ENCODE assay signal across 8 mouse cellular contexts in the genomic region with DNA sequence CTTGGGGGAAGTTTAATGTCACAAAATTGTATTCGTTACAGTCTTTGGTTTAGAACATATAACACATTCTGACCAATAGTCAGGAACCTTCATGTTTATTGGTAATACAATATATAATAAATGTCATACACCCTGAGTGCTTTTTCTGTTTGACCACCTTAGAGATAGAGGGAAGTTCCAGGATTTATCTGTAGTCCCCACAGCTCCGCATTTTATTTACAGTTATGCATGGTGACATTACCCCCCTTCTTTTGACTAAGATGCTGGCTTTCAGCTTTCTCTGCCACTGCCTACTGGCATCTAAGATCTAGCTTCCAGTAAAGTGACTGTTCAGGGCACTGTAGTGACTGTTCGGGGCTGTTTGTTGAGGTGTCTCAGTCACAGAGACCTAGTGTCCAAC. TPM values are rescaled to one million over a fixed set of nuclear protein-coding genes. Genes with fewer than 3 reads are reported as not detected.
DNase-seq lines count a peak whose midpoint lies in the region; ATAC-seq and TF ChIP-seq lines count a peak whose summit lies in the region.
"Had no signal": no experiment of that assay in that cellular context is flagged by ENCODE, and none has a peak within 500 bp of the region (broad histone marks: within the 10 kb centered on the region; RNA-seq: fewer than 3 reads in every experiment).

No protein-coding gene starts in this region.

- peak overlapping the region; percentile 62; the same call in 1 of the 2 replicates for H3K4me3 ChIP-seq in lung, embryonic 16.5 days (ENCODE audit: low read length)
- no peak overlapping the region; the same call in 1 of the 2 replicates for H3K4me3 ChIP-seq in forebrain, embryonic 16.5 days (replicated peaks; ENCODE audit: low read length)
- H3K4me3 ChIP-seq in liver, embryonic 14.5 days (ENCODE audit: insufficient read depth in 1 of 2, low read depth in 2 of 2, low read length in 2 of 2), result peak overlapping the region in 1 of 2 experiments; percentile 82; a peak in 2 of 4 replicates
- H3K4me3 ChIP-seq in stomach, postnatal 0 days (ENCODE audit: low read depth, low read length), result peak overlapping the region; percentile 67; the same call in 1 of the 2 replicates
- no peak overlapping the region for H3K4me3 ChIP-seq in thymus, adult 2 months (ENCODE audit: control insufficient read depth, insufficient read depth, low read length)

- no peak overlapping the region for H3K27ac ChIP-seq in lung, embryonic 16.5 days (ENCODE audit: low read length)
- H3K27ac ChIP-seq in forebrain, embryonic 16.5 days (ENCODE audit: low read length), result no peak overlapping the region
- H3K27ac ChIP-seq in liver, embryonic 14.5 days, result no peak overlapping the region
- H3K27ac ChIP-seq in stomach, postnatal 0 days (replicated peaks), result no peak overlapping the region
- no peak overlapping the region for H3K27ac ChIP-seq in thymus, adult 2 months (ENCODE audit: control insufficient read depth, insufficient read depth, low read length)

- TF ChIP-seq POLR2A in thymus, adult 2 months (IDR thresholded peaks at IDR 0.05; ENCODE audit: control insufficient read depth, extremely low read depth, insufficient read depth, low read length, poor library complexity), result no peak

- H3K4me1 ChIP-seq in lung, embryonic 16.5 days (replicated peaks; ENCODE audit: control insufficient read depth, insufficient read depth, low read length), result peaks cover 8% of the 10 kb centered on the region
- H3K4me1 ChIP-seq in forebrain, embryonic 16.5 days (replicated peaks; ENCODE audit: control insufficient read depth, insufficient read depth, low read length), result peaks cover 11% of the 10 kb centered on the region
- peaks cover 9 to 14% of the 10 kb centered on the region in 2 experiments for H3K4me1 ChIP-seq in liver, embryonic 14.5 days (replicated peaks; ENCODE audit: control insufficient read depth in 2 of 2, insufficient read depth in 2 of 2, low read length in 1 of 2)
- H3K4me1 ChIP-seq in stomach, postnatal 0 days (replicated peaks; ENCODE audit: control insufficient read depth, insufficient read depth), result no peaks in the 10 kb centered on the region
- H3K4me1 ChIP-seq in thymus, adult 2 months (replicated peaks; ENCODE audit: control insufficient read depth, insufficient read depth, low read length), result no peaks in the 10 kb centered on the region

- ATAC-seq in lung, embryonic 16.5 days (ENCODE audit: low read depth), result no peak
- no peak for ATAC-seq in forebrain, embryonic 16.5 days
- ATAC-seq in liver, embryonic 14.5 days (ENCODE audit: insufficient read depth), result no peak
- ATAC-seq in stomach, postnatal 0 days (ENCODE audit: low FRiP score, low TSS enrichment), result no peak

- WGBS in lung, embryonic 16.5 days, result 82% methylated on average over 3 of the region's 3 CpGs
- 91% methylated on average over 3 of the region's 3 CpGs for WGBS in forebrain, embryonic 16.5 days
- 49% methylated on average over 3 of the region's 3 CpGs for WGBS in liver, embryonic 14.5 days (ENCODE audit: insufficient replicate concordance)
- WGBS in stomach, postnatal 0 days, result 85% methylated on average over 3 of the region's 3 CpGs
- WGBS in thymus, adult 2 months, result 89% methylated on average over 3 of the region's 3 CpGs

- H3K4me2 ChIP-seq in lung, embryonic 16.5 days (ENCODE audit: low read depth, low read length), result peak overlapping the region; percentile 86
- peak overlapping the region; percentile 85 for H3K4me2 ChIP-seq in forebrain, embryonic 16.5 days (ENCODE audit: low read length)
- peak overlapping the region; percentile 98 for H3K4me2 ChIP-seq in liver, embryonic 14.5 days (ENCODE audit: low read depth)
- peak overlapping the region; percentile 87; the same call in 1 of the 2 replicates for H3K4me2 ChIP-seq in stomach, postnatal 0 days (replicated peaks; ENCODE audit: low read depth)

- no peak for TF ChIP-seq CTCF in liver, embryonic 14.5 days (IDR thresholded peaks at IDR 0.05; ENCODE audit: low read depth)
- TF ChIP-seq CTCF in stomach, postnatal 0 days (IDR thresholded peaks at IDR 0.05; ENCODE audit: low read depth), result no peak
- TF ChIP-seq CTCF in thymus, adult 2 months (IDR thresholded peaks at IDR 0.05; ENCODE audit: borderline replicate concordance, control insufficient read depth, extremely low read depth, insufficient read depth, low read length, poor library complexity), result no peak

- DNase-seq in lung, postnatal 4 days, result no peak
- DNase-seq in liver, embryonic 14.5 days (ENCODE audit: low read depth in 3 of 3, low spot score in 3 of 3), result no peak
- DNase-seq in stomach, postnatal 0 days (ENCODE audit: low spot score), result no peak
- DNase-seq in thymus, adult 2 months, result no peak
- DNase-seq in urinary bladder, postnatal 25 days (ENCODE audit: low spot score), result no peak
- DNase-seq: gastrocnemius, postnatal 10 days had no signal

- no peak overlapping the region for H3K9ac ChIP-seq in lung, embryonic 16.5 days (ENCODE audit: low read length)
- no peak overlapping the region for H3K9ac ChIP-seq in forebrain, embryonic 16.5 days (replicated peaks; ENCODE audit: low read depth, low read length)
- H3K9ac ChIP-seq in liver, embryonic 14.5 days (replicated peaks), result peak overlapping the region; percentile 87
- no peak overlapping the region for H3K9ac ChIP-seq in stomach, postnatal 0 days (ENCODE audit: low read length)

- no peaks in the 10 kb centered on the region for H3K27me3 ChIP-seq in lung, embryonic 16.5 days (ENCODE audit: control insufficient read depth, insufficient read depth, low read depth, low read length)
- no peaks in the 10 kb centered on the region for H3K27me3 ChIP-seq in forebrain, embryonic 16.5 days (replicated peaks; ENCODE audit: control insufficient read depth, insufficient read depth, low read length)
- no peaks in the 10 kb centered on the region for H3K27me3 ChIP-seq in liver, embryonic 14.5 days (ENCODE audit: control insufficient read depth, insufficient read depth, low read length)
- no peaks in the 10 kb centered on the region for H3K27me3 ChIP-seq in stomach, postnatal 0 days (ENCODE audit: control insufficient read depth, insufficient read depth, low read length)
- H3K27me3 ChIP-seq in thymus, adult 2 months (ENCODE audit: control insufficient read depth, insufficient read depth, low read length), result no peaks in the 10 kb centered on the region

- no peaks in the 10 kb centered on the region for H3K9me3 ChIP-seq in lung, embryonic 16.5 days (ENCODE audit: control insufficient read depth, low read length)
- H3K9me3 ChIP-seq in forebrain, embryonic 16.5 days (ENCODE audit: control insufficient read depth, low read length), result no peaks in the 10 kb centered on the region
- H3K9me3 ChIP-seq in liver, embryonic 14.5 days (ENCODE audit: control insufficient read depth, low read length), result no peaks in the 10 kb centered on the region
- H3K9me3 ChIP-seq in stomach, postnatal 0 days (ENCODE audit: control insufficient read depth, low read length), result no peaks in the 10 kb centered on the region

- no peak for TF ChIP-seq EP300 in liver, embryonic 14.5 days (IDR thresholded peaks at IDR 0.05; ENCODE audit: low read depth)
- TF ChIP-seq EP300 in stomach, postnatal 0 days (optimal IDR thresholded peaks at IDR 0.05), result no peak

- H3K36me3 ChIP-seq in lung, embryonic 16.5 days (ENCODE audit: control insufficient read depth, insufficient read depth, low read length), result no peaks in the 10 kb centered on the region; the same call in 1 of the 2 replicates
- H3K36me3 ChIP-seq in forebrain, embryonic 16.5 days (ENCODE audit: control insufficient read depth, insufficient read depth), result 0 out of 2 replicates have a peak, but pooled peaks cover 5% of the 10 kb centered on the region
- H3K36me3 ChIP-seq in liver, embryonic 14.5 days (replicated peaks; ENCODE audit: control insufficient read depth, insufficient read depth, low read depth), result no peaks in the 10 kb centered on the region; the same call in none of the 2 replicates
- H3K36me3 ChIP-seq in stomach, postnatal 0 days (ENCODE audit: control insufficient read depth, insufficient read depth, low read length), result peaks cover 2% of the 10 kb centered on the region; the same call in 1 of the 2 replicates
- peaks cover 8% of the 10 kb centered on the region; the same call in 1 of the 2 replicates for H3K36me3 ChIP-seq in thymus, adult 2 months (ENCODE audit: control insufficient read depth, insufficient read depth, low read length)

RNA-seq across cellular contexts. Expression of gene Zfp956, which starts 1.2 kb away (rescaled TPM):
- 8.6 and 9.2 TPM in 2 replicates for polyA plus RNA-seq in lung, embryonic 16.5 days (2015; fragmentation: Nextera tagmentation; extraction: Ambion mirVana)
- polyA plus RNA-seq in forebrain, embryonic 16.5 days (2015; fragmentation: Nextera tagmentation; extraction: Ambion mirVana), result 23.2 and 24.6 TPM in 2 replicates
- polyA plus RNA-seq in liver, embryonic 14.5 days (2012; rRNA removed), result 4.0 and 4.3 TPM in 2 replicates
- 2.1 and 2.5 TPM in 2 replicates for polyA plus RNA-seq in liver, embryonic 14.5 days (2014; fragmentation: Nextera tagmentation; extraction: Ambion mirVana)
- polyA plus RNA-seq in stomach, postnatal 0 days (2015; fragmentation: Nextera tagmentation; extraction: Ambion mirVana), result 3.9 and 4.5 TPM in 2 replicates
- polyA plus RNA-seq in thymus, adult 2 months (2012; rRNA removed), result 35.6 and 38.4 TPM in 2 replicates

RNA-seq across cellular contexts. Expression of gene Zfp212, which starts 34.1 kb away (rescaled TPM):
- 19.9 and 20.5 TPM in 2 replicates for polyA plus RNA-seq in lung, embryonic 16.5 days (2015; fragmentation: Nextera tagmentation; extraction: Ambion mirVana)
- polyA plus RNA-seq in forebrain, embryonic 16.5 days (2015; fragmentation: Nextera tagmentation; extraction: Ambion mirVana), result 21.0 and 22.1 TPM in 2 replicates
- 4.5 and 4.7 TPM in 2 replicates for polyA plus RNA-seq in liver, embryonic 14.5 days (2012; rRNA removed)
- 3.0 and 4.2 TPM in 2 replicates for polyA plus RNA-seq in liver, embryonic 14.5 days (2014; fragmentation: Nextera tagmentation; extraction: Ambion mirVana)
- polyA plus RNA-seq in stomach, postnatal 0 days (2015; fragmentation: Nextera tagmentation; extraction: Ambion mirVana), result 8.1 and 8.2 TPM in 2 replicates
- 25.3 and 26.4 TPM in 2 replicates for polyA plus RNA-seq in thymus, adult 2 months (2012; rRNA removed)

Comparison
In these comparisons a context has a peak if more than half of its experiments do, and no peak if none do; other contexts are left out.
1. H3K4me3 ChIP-seq: peak in lung, embryonic 16.5 days (single experiment) and stomach, postnatal 0 days (single experiment); none in forebrain, embryonic 16.5 days (single experiment) and thymus, adult 2 months (single experiment).
2. Peak in every context shown above with its lines, with median percentiles within 50 percentile points of each other: H3K4me2 ChIP-seq.